Mouse (Mus musculus): ENCODE data around the gene Zfr2. TPM values are rescaled to one million over a fixed set of nuclear protein-coding genes. Genes with fewer than 3 reads are reported as not detected.

Zfr2 gene
- polyA plus RNA-seq, 1 experiment from 2014 or later, result 9.2 TPM

- ATAC-seq (ENCODE audit: insufficient number of reproducible peaks, insufficient read depth, low FRiP score, low read depth), result no peak
- Histone ChIP-seq H3K27ac (ENCODE audit: low read length) (no peak overlapping the region), H3K4me3 (ENCODE audit: low read depth, low read length) (no peak overlapping the region; the same call in 1 of the 2 replicates), H3K9me3 (ENCODE audit: control insufficient read depth, low read depth, low read length) (no peaks in the 10 kb centered on the region), H3K36me3 (ENCODE audit: control insufficient read depth, insufficient read depth, low read length) (no peaks in the 10 kb centered on the region), H3K9ac (replicated peaks; ENCODE audit: low read depth, low read length) (no peak overlapping the region), H3K27me3 (ENCODE audit: control insufficient read depth, insufficient read depth, low read length) (0 out of 2 replicates have a peak, but pooled peaks cover 9% of the 10 kb centered on the region), H3K4me1 (ENCODE audit: control insufficient read depth, insufficient read depth, low read length) (peaks cover 5% of the 10 kb centered on the region; the same call in 1 of the 2 replicates), H3K4me2 (replicated peaks; ENCODE audit: low read depth, low read length) (no peak overlapping the region)
- WGBS, result 46% methylated on average over 6 of the region's 6 CpGs
Measured at GRCm38 (mm10) chr10:81284189-81284588, 51.2 kb downstream of the Zfr2 start.

- H3K36me3 ChIP-seq (ENCODE audit: control insufficient read depth, insufficient read depth, low read length), result no peaks in the 10 kb centered on the region
- 10% methylated on average over 17 of the region's 17 CpGs for WGBS
- H3K4me2 ChIP-seq (replicated peaks; ENCODE audit: low read depth, low read length), result peak overlapping the region; percentile 59
- ATAC-seq (ENCODE audit: insufficient number of reproducible peaks, insufficient read depth, low FRiP score, low read depth), result peak; percentile 64
- H3K9ac ChIP-seq (replicated peaks; ENCODE audit: low read depth, low read length), result peak overlapping the region; percentile 22; the same call in 1 of the 2 replicates
- H3K4me1 ChIP-seq (ENCODE audit: control insufficient read depth, insufficient read depth, low read length), result peaks cover 5% of the 10 kb centered on the region; the same call in 1 of the 2 replicates
- H3K27ac ChIP-seq (ENCODE audit: low read length), result peak overlapping the region; percentile 48; the same call in 1 of the 2 replicates
- H3K9me3 ChIP-seq (ENCODE audit: control insufficient read depth, low read depth, low read length), result no peaks in the 10 kb centered on the region
- 0 out of 2 replicates have a peak, but pooled peaks cover 9% of the 10 kb centered on the region for H3K27me3 ChIP-seq (ENCODE audit: control insufficient read depth, insufficient read depth, low read length)
- peak overlapping the region; percentile 42 for H3K4me3 ChIP-seq (ENCODE audit: low read depth, low read length)
Measured at GRCm38 (mm10) chr10:81284719-81285118, 51.8 kb downstream of the Zfr2 start.

GRCm38 (mm10) chr10:81285694-81286450, 52.9 kb downstream of the Zfr2 start:
- Histone ChIP-seq H3K27me3 (ENCODE audit: control insufficient read depth, insufficient read depth, low read length) (0 out of 2 replicates have a peak, but pooled peaks cover 9% of the 10 kb centered on the region), H3K27ac (ENCODE audit: low read length) (peak overlapping the region; percentile 48), H3K36me3 (ENCODE audit: control insufficient read depth, insufficient read depth, low read length) (no peaks in the 10 kb centered on the region), H3K4me3 (ENCODE audit: low read depth, low read length) (peak overlapping the region; percentile 42), H3K4me2 (replicated peaks; ENCODE audit: low read depth, low read length) (peak overlapping the region; percentile 59), H3K4me1 (ENCODE audit: control insufficient read depth, insufficient read depth, low read length) (peaks cover 5% of the 10 kb centered on the region; the same call in 1 of the 2 replicates), H3K9ac (replicated peaks; ENCODE audit: low read depth, low read length) (peak overlapping the region; percentile 22; the same call in 1 of the 2 replicates), H3K9me3 (ENCODE audit: control insufficient read depth, low read depth, low read length) (no peaks in the 10 kb centered on the region)
- peak; percentile 76 for ATAC-seq (ENCODE audit: insufficient number of reproducible peaks, insufficient read depth, low FRiP score, low read depth)
- WGBS, result 1% methylated on average over 54 of the region's 54 CpGs

GRCm38 (mm10) chr10:81286586-81286985, 53.6 kb downstream of the Zfr2 start:
- Histone ChIP-seq H3K4me2 (replicated peaks; ENCODE audit: low read depth, low read length) (peak overlapping the region; percentile 59; the same call in 1 of the 2 replicates), H3K9me3 (ENCODE audit: control insufficient read depth, low read depth, low read length) (no peaks in the 10 kb centered on the region), H3K4me1 (ENCODE audit: control insufficient read depth, insufficient read depth, low read length) (peaks cover 9% of the 10 kb centered on the region; the same call in 1 of the 2 replicates), H3K36me3 (ENCODE audit: control insufficient read depth, insufficient read depth, low read length) (no peaks in the 10 kb centered on the region), H3K27me3 (ENCODE audit: control insufficient read depth, insufficient read depth, low read length) (peaks cover 9% of the 10 kb centered on the region; the same call in 1 of the 2 replicates), H3K27ac (ENCODE audit: low read length) (no peak overlapping the region), H3K4me3 (ENCODE audit: low read depth, low read length) (no peak overlapping the region), H3K9ac (replicated peaks; ENCODE audit: low read depth, low read length) (no peak overlapping the region)
- ATAC-seq (ENCODE audit: insufficient number of reproducible peaks, insufficient read depth, low FRiP score, low read depth), result no peak
- WGBS, result 32% methylated on average over 6 of the region's 6 CpGs

GRCm38 (mm10) chr10:81287513-81288157, 54.7 kb downstream of the Zfr2 start:
- Histone ChIP-seq H3K4me2 (replicated peaks; ENCODE audit: low read depth, low read length) (no peak overlapping the region), H3K27me3 (ENCODE audit: control insufficient read depth, insufficient read depth, low read length) (peaks cover 9% of the 10 kb centered on the region; the same call in 1 of the 2 replicates), H3K9ac (replicated peaks; ENCODE audit: low read depth, low read length) (no peak overlapping the region), H3K27ac (ENCODE audit: low read length) (no peak overlapping the region), H3K4me3 (ENCODE audit: low read depth, low read length) (no peak overlapping the region), H3K4me1 (ENCODE audit: control insufficient read depth, insufficient read depth, low read length) (peaks cover 9% of the 10 kb centered on the region; the same call in 1 of the 2 replicates), H3K9me3 (ENCODE audit: control insufficient read depth, low read depth, low read length) (no peaks in the 10 kb centered on the region), H3K36me3 (ENCODE audit: control insufficient read depth, insufficient read depth, low read length) (no peaks in the 10 kb centered on the region)
- no peak for ATAC-seq (ENCODE audit: insufficient number of reproducible peaks, insufficient read depth, low FRiP score, low read depth)
- WGBS, result 65% methylated on average over 8 of the region's 8 CpGs

GRCm38 (mm10) chr10:81288601-81289000, 55.6 kb downstream of the Zfr2 start:
- Histone ChIP-seq H3K9ac (replicated peaks; ENCODE audit: low read depth, low read length) (no peak overlapping the region), H3K4me1 (ENCODE audit: control insufficient read depth, insufficient read depth, low read length) (peaks cover 9% of the 10 kb centered on the region; the same call in 1 of the 2 replicates), H3K36me3 (ENCODE audit: control insufficient read depth, insufficient read depth, low read length) (no peaks in the 10 kb centered on the region), H3K4me3 (ENCODE audit: low read depth, low read length) (no peak overlapping the region), H3K9me3 (ENCODE audit: control insufficient read depth, low read depth, low read length) (no peaks in the 10 kb centered on the region), H3K27ac (ENCODE audit: low read length) (no peak overlapping the region), H3K4me2 (replicated peaks; ENCODE audit: low read depth, low read length) (no peak overlapping the region), H3K27me3 (ENCODE audit: control insufficient read depth, insufficient read depth, low read length) (peaks cover 9% of the 10 kb centered on the region; the same call in 1 of the 2 replicates)
- 33% methylated on average over 6 of the region's 6 CpGs for WGBS
- ATAC-seq (ENCODE audit: insufficient number of reproducible peaks, insufficient read depth, low FRiP score, low read depth), result no peak

- Histone ChIP-seq H3K9ac (replicated peaks; ENCODE audit: low read depth, low read length) (no peak overlapping the region), H3K27me3 (ENCODE audit: control insufficient read depth, insufficient read depth, low read length) (peaks cover 9% of the 10 kb centered on the region; the same call in 1 of the 2 replicates), H3K4me2 (replicated peaks; ENCODE audit: low read depth, low read length) (peak overlapping the region; percentile 27; the same call in 1 of the 2 replicates), H3K36me3 (ENCODE audit: control insufficient read depth, insufficient read depth, low read length) (no peaks in the 10 kb centered on the region), H3K27ac (ENCODE audit: low read length) (no peak overlapping the region), H3K4me1 (ENCODE audit: control insufficient read depth, insufficient read depth, low read length) (peaks cover 15% of the 10 kb centered on the region), H3K4me3 (ENCODE audit: low read depth, low read length) (no peak overlapping the region), H3K9me3 (ENCODE audit: control insufficient read depth, low read depth, low read length) (no peaks in the 10 kb centered on the region)
- no peak for ATAC-seq (ENCODE audit: insufficient number of reproducible peaks, insufficient read depth, low FRiP score, low read depth)
- WGBS, result under 1% methylated on average over 7 of the region's 7 CpGs
Measured at GRCm38 (mm10) chr10:81289278-81289677, 56.3 kb downstream of the Zfr2 start.

GRCm38 (mm10) chr10:81289811-81290210, 56.9 kb downstream of the Zfr2 start:
- Histone ChIP-seq H3K4me1 (ENCODE audit: control insufficient read depth, insufficient read depth, low read length) (peaks cover 20% of the 10 kb centered on the region), H3K9me3 (ENCODE audit: control insufficient read depth, low read depth, low read length) (no peaks in the 10 kb centered on the region), H3K27me3 (ENCODE audit: control insufficient read depth, insufficient read depth, low read length) (peaks cover 6% of the 10 kb centered on the region; the same call in 1 of the 2 replicates), H3K9ac (replicated peaks; ENCODE audit: low read depth, low read length) (no peak overlapping the region), H3K4me3 (ENCODE audit: low read depth, low read length) (no peak overlapping the region), H3K4me2 (replicated peaks; ENCODE audit: low read depth, low read length) (peak overlapping the region; percentile 27), H3K27ac (ENCODE audit: low read length) (no peak overlapping the region), H3K36me3 (ENCODE audit: control insufficient read depth, insufficient read depth, low read length) (no peaks in the 10 kb centered on the region)
- WGBS, result 55% methylated on average over 14 of the region's 14 CpGs
- ATAC-seq (ENCODE audit: insufficient number of reproducible peaks, insufficient read depth, low FRiP score, low read depth), result no peak
